Mouse (Mus musculus) olfactory bulb, adult 2 months (tissue): ENCODE results near the gene Grm5. TPM values are rescaled to one million over a fixed set of nuclear protein-coding genes. Genes with fewer than 3 reads are reported as not detected.

Source experiments
- H3K27ac ChIP-seq: fragments of 200-500 bp; 2 replicates; pipeline ENCODE4 v1.5.1; 2012; ENCODE audit warnings: low read depth, low read length; ENCODE audit not compliant: insufficient read depth
- H3K4me1 ChIP-seq: fragments of 200-500 bp; 2 replicates; pipeline ENCODE4 v1.6.1; 2012; ENCODE audit warnings: low read length; ENCODE audit not compliant: control insufficient read depth, insufficient read depth
- H3K4me3 ChIP-seq: fragments of 200-500 bp; 2 replicates; pipeline ENCODE4 v1.5.1; 2012; ENCODE audit warnings: mild to moderate bottlenecking, low read depth, low read length, moderate library complexity; ENCODE audit not compliant: insufficient read depth
- CTCF ChIP-seq: fragments of 200-500 bp; IDR thresholded peaks from 2 replicates; pipeline ENCODE4 v1.5.1; 2012; ENCODE audit warnings: low read depth, mild to moderate bottlenecking, low read length, moderate library complexity; ENCODE audit not compliant: insufficient read depth
- POLR2A ChIP-seq: fragments of 200-500 bp; IDR thresholded peaks from 2 replicates; pipeline ENCODE4 v1.6.1; 2012; ENCODE audit warnings: mild to moderate bottlenecking, low read depth, low read length, moderate library complexity; ENCODE audit not compliant: insufficient read depth
- WGBS: fragments of 180-500 bp; shearing (Covaris S2); methylation state at CpG from one replicate; pipeline ENCODE4 v1.1.7; 2018; 5-methylcytosine and 5-hydroxymethylcytosine counted together
- polyA plus RNA-seq: library from polyadenylated mRNA; stranded (reverse); fragments of >200 nt; gene quantifications from 2 replicates; pipeline ENCODE4 v1.2.4, GENCODE M21; 2012; ENCODE audit warnings: low replicate concordance; ENCODE audit not compliant: missing spikeins, insufficient read depth, insufficient read length

The Grm5 gene
- polyA plus RNA-seq, 1 experiment, result not detected

- H3K4me1 ChIP-seq, result no peaks in the 10 kb centered on the region
- TF ChIP-seq POLR2A, result no peak
- TF ChIP-seq CTCF, result no peak
- 81% methylated on average over 1 of the region's 1 CpGs for WGBS
- H3K27ac ChIP-seq, result no peak overlapping the region
- H3K4me3 ChIP-seq, result no peak overlapping the region
Measured at GRCm38 (mm10) chr7:87824898-87825297, 240.9 kb downstream of the Grm5 start.

GRCm38 (mm10) chr7:87834669-87835068 is 250.7 kb downstream of the Grm5 start:
- Histone ChIP-seq H3K27ac (no peak overlapping the region), H3K4me1 (no peaks in the 10 kb centered on the region), H3K4me3 (no peak overlapping the region)
- no peak for TF ChIP-seq POLR2A
- TF ChIP-seq CTCF, result no peak
- WGBS, result 62% methylated on average over 4 of the region's 4 CpGs

- Histone ChIP-seq H3K27ac (no peak overlapping the region), H3K4me1 (no peaks in the 10 kb centered on the region), H3K4me3 (no peak overlapping the region)
- WGBS, result 91% methylated on average over 1 of the region's 1 CpGs
- TF ChIP-seq POLR2A (no peak), CTCF (no peak)
Measured at GRCm38 (mm10) chr7:87838579-87838978, 254.6 kb downstream of the Grm5 start.

- H3K4me1 ChIP-seq, result no peaks in the 10 kb centered on the region
- no peak overlapping the region for H3K4me3 ChIP-seq
- no peak for TF ChIP-seq POLR2A
- TF ChIP-seq CTCF, result no peak
- no peak overlapping the region for H3K27ac ChIP-seq
Measured at GRCm38 (mm10) chr7:87843496-87843895, 259.5 kb downstream of the Grm5 start.

- no peak for TF ChIP-seq POLR2A
- TF ChIP-seq CTCF, result no peak
- no peaks in the 10 kb centered on the region for H3K4me1 ChIP-seq
- no peak overlapping the region for H3K27ac ChIP-seq
- H3K4me3 ChIP-seq, result no peak overlapping the region
Measured at GRCm38 (mm10) chr7:87846082-87846481, 262.1 kb downstream of the Grm5 start.

GRCm38 (mm10) chr7:87925956-87926355 is 342.0 kb downstream of the Grm5 start:
- Histone ChIP-seq H3K27ac (no peak overlapping the region), H3K4me3 (no peak overlapping the region), H3K4me1 (no peaks in the 10 kb centered on the region)
- no peak for TF ChIP-seq POLR2A
- WGBS, result 8% methylated on average over 5 of the region's 5 CpGs

GRCm38 (mm10) chr7:87937415-87937814 is 353.4 kb downstream of the Grm5 start:
- H3K4me1 ChIP-seq, result no peaks in the 10 kb centered on the region
- TF ChIP-seq CTCF (no peak), POLR2A (no peak)
- WGBS, result 77% methylated on average over 1 of the region's 1 CpGs
- H3K4me3 ChIP-seq, result no peak overlapping the region
- no peak overlapping the region for H3K27ac ChIP-seq

- Histone ChIP-seq H3K4me1 (no peaks in the 10 kb centered on the region), H3K4me3 (no peak overlapping the region), H3K27ac (no peak overlapping the region)
- WGBS, result 36% methylated on average over 5 of the region's 5 CpGs
- TF ChIP-seq CTCF (no peak), POLR2A (no peak)
Measured at GRCm38 (mm10) chr7:87938265-87938664, 354.3 kb downstream of the Grm5 start.

GRCm38 (mm10) chr7:87950205-87950604 is 366.2 kb downstream of the Grm5 start:
- Histone ChIP-seq H3K4me3 (no peak overlapping the region), H3K4me1 (no peaks in the 10 kb centered on the region), H3K27ac (no peak overlapping the region)
- TF ChIP-seq POLR2A (no peak), CTCF (no peak)
- 95% methylated on average over 1 of the region's 1 CpGs for WGBS

GRCm38 (mm10) chr7:87973216-87973615 is 389.2 kb downstream of the Grm5 start:
- H3K27ac ChIP-seq, result no peak overlapping the region

More at GRCm38 (mm10) chr7:87973216-87973615, 389.2 kb downstream of the Grm5 start:
- H3K4me1 ChIP-seq, result no peaks in the 10 kb centered on the region
- TF ChIP-seq CTCF, result no peak
- no peak overlapping the region for H3K4me3 ChIP-seq
- 64% methylated on average over 1 of the region's 1 CpGs for WGBS
